Mouse (Mus musculus) midbrain, embryonic 16.5 days (tissue): ENCODE measurements around the gene Cep78. TPM values are rescaled to one million over a fixed set of nuclear protein-coding genes. Genes with fewer than 3 reads are reported as not detected.
A peak's percentile ranks its signal among the peaks of the same experiment; 100 is the strongest.

Experiments used
- ATAC-seq: fragments of 200-750 bp; cut with Nextera tagmentation; 2 replicates; pipeline ENCODE4 v1.8.0; 2017; ENCODE audit warnings: moderate TSS enrichment
- H3K27ac ChIP-seq: fragments of 300-500 bp; sonication (generic); 2 replicates; pipeline ENCODE4 v1.5.1; 2014; ENCODE audit warnings: mild to moderate bottlenecking, low read length, mixed read lengths
- H3K27me3 ChIP-seq: fragments of 300-500 bp; sonication (generic); 2 replicates; pipeline ENCODE4 v1.6.1; 2014; ENCODE audit warnings: low read depth, low read length, mixed read lengths; ENCODE audit not compliant: control insufficient read depth, insufficient read depth
- H3K36me3 ChIP-seq: fragments of 300-500 bp; sonication (generic); 2 replicates; pipeline ENCODE4 v1.6.1; 2014; ENCODE audit warnings: mild to moderate bottlenecking, low read length, moderate library complexity, mixed read lengths; ENCODE audit not compliant: control insufficient read depth, insufficient read depth
- H3K4me1 ChIP-seq: fragments of 300-500 bp; sonication (generic); 2 replicates; pipeline ENCODE4 v1.6.1; 2014; ENCODE audit warnings: mild to moderate bottlenecking, low read length, mixed read lengths; ENCODE audit not compliant: control insufficient read depth, insufficient read depth
- H3K4me2 ChIP-seq: fragments of 300-500 bp; sonication (generic); 2 replicates; pipeline ENCODE4 v1.6.1; 2014; ENCODE audit warnings: mild to moderate bottlenecking, low read length, mixed read lengths
- H3K4me3 ChIP-seq: fragments of 300-500 bp; sonication (generic); 2 replicates; pipeline ENCODE4 v1.5.1; 2014; ENCODE audit warnings: low read depth, mild to moderate bottlenecking, low read length, moderate library complexity, mixed read lengths
- H3K9ac ChIP-seq: fragments of 300-500 bp; sonication (generic); 2 replicates; pipeline ENCODE4 v1.6.1; 2014; ENCODE audit warnings: low read depth, low read length, mixed read lengths
- H3K9me3 ChIP-seq: fragments of 300-500 bp; sonication (generic); replicated peaks from 2 replicates; pipeline ENCODE4 v1.6.1; 2014; ENCODE audit warnings: mild to moderate bottlenecking, low read length, mixed read lengths; ENCODE audit not compliant: control insufficient read depth, poor library complexity, severe bottlenecking
- WGBS: fragments of 180-500 bp; shearing (Covaris S2); extraction: QIAGEN DNeasy Blood & Tissue Kit; methylation state at CpG from one replicate; pipeline ENCODE4 v1.1.7; 2014; 5-methylcytosine and 5-hydroxymethylcytosine counted together
- polyA plus RNA-seq: library from polyadenylated mRNA; unstranded; fragments of >200 nt; fragmentation: Nextera tagmentation; extraction: Ambion mirVana; gene quantifications from 2 replicates; pipeline ENCODE4 v1.2.1, GENCODE M21; 2015

The Cep78 gene
- polyA plus RNA-seq, 1 experiment from 2014 or later, result 29.9 TPM

DNA sequence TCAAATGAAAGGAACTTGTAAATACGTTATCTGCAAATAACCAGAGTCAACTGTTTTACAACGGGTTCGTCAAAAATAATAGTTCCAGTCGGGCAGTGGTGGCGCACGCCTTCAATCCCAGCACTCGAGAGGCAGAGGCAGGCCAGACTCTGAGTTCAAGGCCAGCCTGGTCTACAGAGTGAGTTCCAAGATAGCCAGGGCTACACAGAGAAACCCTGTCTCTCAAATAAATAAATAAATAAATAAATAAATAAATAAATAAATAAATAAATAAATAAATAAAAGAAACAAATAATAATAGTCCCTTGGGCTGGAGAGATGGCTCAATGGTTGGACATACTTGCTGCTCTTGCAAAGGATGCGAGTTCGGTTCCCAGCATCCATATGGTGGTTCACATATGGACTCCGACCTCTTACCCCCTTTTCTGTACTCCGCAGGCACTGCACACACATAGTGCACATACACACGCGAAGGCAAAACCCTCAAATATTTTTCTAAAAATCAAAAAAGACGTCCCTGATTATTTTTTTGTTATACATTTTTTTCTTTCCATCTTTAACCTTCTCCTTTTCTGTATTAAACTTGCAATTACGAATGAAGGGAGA is 947 bp downstream of the Cep78 start:
- ATAC-seq, result peak; percentile 32; the same call in 1 of the 2 replicates
- Histone ChIP-seq H3K4me3 (peak overlapping the region; percentile 94), H3K27ac (peak overlapping the region; percentile 93), H3K36me3 (no peaks in the 10 kb centered on the region), H3K9me3 (no peaks in the 10 kb centered on the region), H3K27me3 (no peaks in the 10 kb centered on the region), H3K4me2 (peak overlapping the region; percentile 79), H3K4me1 (peaks cover 19% of the 10 kb centered on the region), H3K9ac (peak overlapping the region; percentile 82)
- 46% methylated on average over 15 of the region's 15 CpGs for WGBS

DNA sequence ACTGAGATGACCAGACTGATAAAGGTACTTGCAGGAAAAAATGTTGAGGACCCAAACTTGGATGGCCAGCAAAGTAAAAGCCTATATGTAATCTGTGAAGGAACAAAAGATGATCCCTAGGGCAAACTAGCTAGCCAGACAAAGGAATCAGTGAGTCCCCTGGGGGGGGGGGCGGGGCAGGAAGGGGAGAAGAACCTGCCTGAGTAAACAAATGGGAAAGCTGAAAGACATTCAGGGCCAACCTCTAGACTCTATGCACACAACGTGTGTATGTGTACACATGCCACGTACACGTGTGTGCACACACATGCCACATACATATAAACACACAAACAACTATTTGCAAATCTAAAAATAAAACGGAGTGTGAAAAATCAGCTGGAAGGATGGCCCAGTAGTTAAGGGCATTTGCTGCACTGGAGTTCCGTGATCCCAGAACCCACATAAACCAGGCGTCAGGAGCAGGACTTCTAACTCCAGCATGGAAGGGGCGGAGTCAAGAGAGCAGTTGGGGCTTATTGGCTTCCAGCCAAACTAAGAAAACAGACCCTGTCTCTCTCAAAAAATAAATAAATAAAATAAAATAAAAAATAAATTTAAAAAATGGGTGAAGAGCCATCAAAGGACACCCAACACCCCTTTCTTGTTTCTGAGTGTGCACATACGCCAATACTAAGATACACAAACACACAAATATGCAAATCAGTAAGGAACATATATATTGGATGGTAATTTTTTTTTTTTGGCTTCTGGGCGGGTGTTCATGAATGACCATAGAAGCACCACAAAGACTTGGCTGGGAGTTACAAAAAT is 1.7 kb downstream of the Cep78 start:
- H3K9ac ChIP-seq, result no peak overlapping the region
- peak overlapping the region; percentile 79 for H3K4me2 ChIP-seq
- no peaks in the 10 kb centered on the region for H3K36me3 ChIP-seq
- WGBS, result 36% methylated on average over 9 of the region's 10 CpGs
- no peaks in the 10 kb centered on the region for H3K27me3 ChIP-seq
- H3K4me1 ChIP-seq, result peaks cover 19% of the 10 kb centered on the region
- H3K27ac ChIP-seq, result no peak overlapping the region
- no peaks in the 10 kb centered on the region for H3K9me3 ChIP-seq
- no peak overlapping the region for H3K4me3 ChIP-seq
- ATAC-seq, result no peak

- 0 out of 2 replicates have a peak, but pooled peaks have one; percentile 36 for ATAC-seq
These were observed 2.9 kb downstream of the Cep78 start for GRCm38 (mm10) chr19:15981861-15982260.

DNA sequence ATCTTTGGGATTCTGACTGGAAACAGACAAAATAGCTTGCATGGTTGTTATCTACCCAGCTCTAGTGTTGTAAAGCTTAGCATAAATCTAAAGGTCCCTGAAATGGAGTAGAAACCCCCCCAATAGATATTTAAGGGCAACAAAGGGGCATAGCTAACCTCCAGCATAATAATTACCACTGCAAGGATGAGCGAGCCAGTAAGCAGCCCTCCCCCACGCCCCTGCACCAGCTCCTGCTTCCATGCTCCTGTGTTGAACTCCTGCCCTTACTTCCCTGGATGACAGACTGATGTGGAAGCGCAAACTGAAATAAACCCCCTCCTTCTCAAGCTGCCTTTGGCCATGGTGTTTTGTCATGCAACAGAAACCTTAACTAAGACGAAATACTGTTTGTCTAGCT is 11.4 kb downstream of the Cep78 start:
- no peak overlapping the region for H3K4me2 ChIP-seq
- no peaks in the 10 kb centered on the region for H3K4me1 ChIP-seq
- H3K9ac ChIP-seq, result no peak overlapping the region
- no peaks in the 10 kb centered on the region for H3K9me3 ChIP-seq
- H3K27ac ChIP-seq, result no peak overlapping the region
- WGBS, result 79% methylated on average over 4 of the region's 4 CpGs
- H3K27me3 ChIP-seq, result no peaks in the 10 kb centered on the region
- peaks cover 15% of the 10 kb centered on the region for H3K36me3 ChIP-seq
- H3K4me3 ChIP-seq, result no peak overlapping the region
- no peak for ATAC-seq

More at GRCm38 (mm10) chr19:15981861-15982260, 2.9 kb downstream of the Cep78 start:
- H3K9me3 ChIP-seq, result no peaks in the 10 kb centered on the region
- 37% methylated on average over 4 of the region's 4 CpGs for WGBS
- H3K27me3 ChIP-seq, result no peaks in the 10 kb centered on the region
- H3K4me1 ChIP-seq, result peaks cover 19% of the 10 kb centered on the region
- no peak overlapping the region for H3K4me3 ChIP-seq
- H3K9ac ChIP-seq, result no peak overlapping the region
- H3K27ac ChIP-seq, result no peak overlapping the region
- H3K36me3 ChIP-seq, result no peaks in the 10 kb centered on the region
- H3K4me2 ChIP-seq, result peak overlapping the region; percentile 22; the same call in 1 of the 2 replicates

GRCm38 (mm10) chr19:15965082-15965481 is 19.7 kb downstream of the Cep78 start:
- peak; percentile 77 for ATAC-seq
- H3K4me1 ChIP-seq, result no peaks in the 10 kb centered on the region
- no peak overlapping the region for H3K4me2 ChIP-seq
- no peaks in the 10 kb centered on the region for H3K27me3 ChIP-seq
- H3K9ac ChIP-seq, result no peak overlapping the region
- 48% methylated on average over 3 of the region's 3 CpGs for WGBS
- no peak overlapping the region for H3K4me3 ChIP-seq
- H3K9me3 ChIP-seq, result no peaks in the 10 kb centered on the region
- peaks cover 32% of the 10 kb centered on the region for H3K36me3 ChIP-seq
- H3K27ac ChIP-seq, result no peak overlapping the region

GRCm38 (mm10) chr19:15964533-15964932 is 20.3 kb downstream of the Cep78 start:
- no peak overlapping the region for H3K4me3 ChIP-seq
- H3K9ac ChIP-seq, result no peak overlapping the region
- no peaks in the 10 kb centered on the region for H3K4me1 ChIP-seq
- ATAC-seq, result no peak
- no peaks in the 10 kb centered on the region for H3K27me3 ChIP-seq
- no peak overlapping the region for H3K27ac ChIP-seq
- H3K9me3 ChIP-seq, result no peaks in the 10 kb centered on the region
- H3K36me3 ChIP-seq, result peaks cover 27% of the 10 kb centered on the region
- 94% methylated on average over 7 of the region's 7 CpGs for WGBS
- H3K4me2 ChIP-seq, result no peak overlapping the region

GRCm38 (mm10) chr19:15963011-15963695 is 21.6 kb downstream of the Cep78 start:
- H3K4me1 ChIP-seq, result no peaks in the 10 kb centered on the region
- no peak overlapping the region for H3K9ac ChIP-seq
- no peak overlapping the region for H3K4me3 ChIP-seq
- H3K4me2 ChIP-seq, result no peak overlapping the region
- 88% methylated on average over 17 of the region's 17 CpGs for WGBS
- H3K9me3 ChIP-seq, result no peaks in the 10 kb centered on the region
- peaks cover 34% of the 10 kb centered on the region for H3K36me3 ChIP-seq
- no peak for ATAC-seq
- no peaks in the 10 kb centered on the region for H3K27me3 ChIP-seq
- H3K27ac ChIP-seq, result no peak overlapping the region

DNA sequence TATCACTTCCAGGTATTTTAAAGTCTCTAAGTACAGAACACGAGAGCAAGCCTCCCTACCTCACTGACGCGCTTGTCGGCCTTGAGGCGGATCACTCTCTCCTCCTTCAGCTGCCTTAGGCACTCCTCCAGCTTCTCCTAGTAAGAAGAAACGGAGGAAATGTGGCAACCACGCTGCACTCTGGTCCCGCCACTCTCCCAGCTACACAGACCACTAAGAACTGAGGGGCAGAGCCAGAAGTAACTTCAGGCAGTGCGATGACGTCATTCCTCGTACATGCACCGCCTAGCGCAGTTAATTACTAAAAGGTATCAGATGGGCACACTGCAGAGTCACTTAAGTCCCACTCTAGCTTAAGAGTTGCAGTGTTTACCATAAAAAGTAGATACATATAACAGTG is 22.5 kb downstream of the Cep78 start:
- no peaks in the 10 kb centered on the region for H3K9me3 ChIP-seq
- H3K4me3 ChIP-seq, result no peak overlapping the region
- 90% methylated on average over 13 of the region's 13 CpGs for WGBS
- no peaks in the 10 kb centered on the region for H3K4me1 ChIP-seq
- ATAC-seq, result no peak
- no peak overlapping the region for H3K27ac ChIP-seq
- H3K9ac ChIP-seq, result no peak overlapping the region
- H3K27me3 ChIP-seq, result no peaks in the 10 kb centered on the region
- peaks cover 31% of the 10 kb centered on the region for H3K36me3 ChIP-seq
- no peak overlapping the region for H3K4me2 ChIP-seq

GRCm38 (mm10) chr19:15950225-15950624 is 34.6 kb downstream of the Cep78 start:
- ATAC-seq, result no peak
- Histone ChIP-seq H3K4me1 (no peaks in the 10 kb centered on the region), H3K27ac (no peak overlapping the region), H3K9ac (no peak overlapping the region), H3K36me3 (peaks cover 7% of the 10 kb centered on the region), H3K4me3 (no peak overlapping the region), H3K4me2 (no peak overlapping the region), H3K27me3 (no peaks in the 10 kb centered on the region), H3K9me3 (no peaks in the 10 kb centered on the region)
- WGBS, result 70% methylated on average over 3 of the region's 3 CpGs
